ENCODE assay signal across 9 mouse cellular contexts in genomic region chr8:46212194-46212593, GRCm38 (mm10). TPM values are rescaled to one million over a fixed set of nuclear protein-coding genes. Genes with fewer than 3 reads are reported as not detected.
DNase-seq lines count a peak whose midpoint lies in the region; ATAC-seq and TF ChIP-seq lines count a peak whose summit lies in the region.
"Had no signal": no experiment of that assay in that cellular context is flagged by ENCODE, and none has a peak within 500 bp of the region (broad histone marks: within the 10 kb centered on the region; RNA-seq: fewer than 3 reads in every experiment).

No protein-coding gene starts in this region.

- H3K27me3 ChIP-seq in hindbrain, embryonic 15.5 days, result no peaks in the 10 kb centered on the region
- no peaks in the 10 kb centered on the region for H3K27me3 ChIP-seq in midbrain, embryonic 14.5 days (ENCODE audit: control insufficient read depth, insufficient read depth, low read length)
- H3K27me3 ChIP-seq: limb, embryonic 12.5 days had no signal

- no peak for TF ChIP-seq CTCF in layer of hippocampus, adult 2 months (conservative IDR thresholded peaks at IDR 0.05)

- peaks cover 21% of the 10 kb centered on the region for H3K36me3 ChIP-seq in hindbrain, embryonic 15.5 days
- H3K36me3 ChIP-seq in midbrain, embryonic 14.5 days (ENCODE audit: control insufficient read depth, insufficient read depth, low read length), result peaks cover 21% of the 10 kb centered on the region

- DNase-seq in layer of hippocampus, adult 2 months (ENCODE audit: low spot score in 2 of 2), result no peak
- no peak for DNase-seq in layer of hippocampus, postnatal 14 days (ENCODE audit: low spot score in 2 of 2)
- DNase-seq in cerebellum, postnatal 14 days, result peak; percentile 52 to 57
- DNase-seq in midbrain, embryonic 14.5 days, result no peak
- DNase-seq in urinary bladder, postnatal 25 days (ENCODE audit: low spot score), result no peak
- no peak for DNase-seq in layer of hippocampus, postnatal 36 days

- peak overlapping the region; percentile 97; the same call in 1 of the 2 replicates for H3K9ac ChIP-seq in hindbrain, embryonic 15.5 days
- no peak overlapping the region for H3K9ac ChIP-seq in midbrain, embryonic 14.5 days (replicated peaks; ENCODE audit: low read length)

- peaks cover 50% of the 10 kb centered on the region for H3K4me1 ChIP-seq in hindbrain, embryonic 15.5 days (replicated peaks)
- H3K4me1 ChIP-seq in midbrain, embryonic 14.5 days (ENCODE audit: control insufficient read depth, insufficient read depth, low read length), result peaks cover 21% of the 10 kb centered on the region

- no peak for ATAC-seq in hindbrain, embryonic 15.5 days (ENCODE audit: low FRiP score, low read depth)
- no peak for ATAC-seq in midbrain, embryonic 14.5 days (ENCODE audit: low FRiP score, low TSS enrichment)
- no peak for ATAC-seq in megakaryocyte-erythroid progenitor cell, adult 5-6 weeks (replicated peaks; ENCODE audit: low FRiP score, low TSS enrichment, poor library complexity, severe bottlenecking)

- peak overlapping the region; percentile 98; the same call in 1 of the 2 replicates for H3K27ac ChIP-seq in layer of hippocampus, adult 2 months
- H3K27ac ChIP-seq in hindbrain, embryonic 15.5 days (replicated peaks), result no peak overlapping the region
- no peak overlapping the region for H3K27ac ChIP-seq in midbrain, embryonic 14.5 days (replicated peaks; ENCODE audit: low read depth, low read length)

- H3K4me3 ChIP-seq in layer of hippocampus, adult 2 months, result no peak overlapping the region
- H3K4me3 ChIP-seq in hindbrain, embryonic 15.5 days, result no peak overlapping the region
- H3K4me3 ChIP-seq in midbrain, embryonic 14.5 days (replicated peaks; ENCODE audit: low read depth, low read length), result no peak overlapping the region

- no peaks in the 10 kb centered on the region for H3K9me3 ChIP-seq in hindbrain, embryonic 15.5 days
- no peaks in the 10 kb centered on the region for H3K9me3 ChIP-seq in midbrain, embryonic 14.5 days (ENCODE audit: control insufficient read depth, low read length)
- H3K9me3 ChIP-seq: limb, embryonic 12.5 days had no signal

- 45% methylated on average over 7 of the region's 7 CpGs for WGBS in hindbrain, embryonic 15.5 days
- 46% methylated on average over 7 of the region's 7 CpGs for WGBS in midbrain, embryonic 14.5 days

- H3K4me2 ChIP-seq in hindbrain, embryonic 15.5 days, result no peak overlapping the region
- peak overlapping the region; percentile 81; the same call in 1 of the 2 replicates for H3K4me2 ChIP-seq in midbrain, embryonic 14.5 days (ENCODE audit: low read length)

RNA-seq across cellular contexts. Expression of gene Slc25a4, which starts 1.1 kb away (rescaled TPM):
- total RNA-seq in layer of hippocampus, adult 2 months (2021), result 100 to 1,000 TPM; 549 to 572 TPM
- total RNA-seq in layer of hippocampus, postnatal 14 days (2021), result 100 to 1,000 TPM; 684 to 686 TPM
- polyA plus RNA-seq in hindbrain, embryonic 15.5 days (2015; fragmentation: Nextera tagmentation; extraction: Ambion mirVana), result 920 and 933 TPM in 2 replicates
- 795 and 885 TPM in 2 replicates for polyA plus RNA-seq in midbrain, embryonic 14.5 days (2014; fragmentation: Nextera tagmentation; extraction: Ambion mirVana)
- total RNA-seq in megakaryocyte-erythroid progenitor cell, adult 5-6 weeks (2014; fragmentation: Nextera tagmentation), result 51.8 and 73.7 TPM in 2 replicates
- 122 and 140 TPM in 2 replicates for total RNA-seq in megakaryocyte-erythroid progenitor cell, adult 5-6 weeks (2017)
- 100 to 1,000 TPM; 537 to 580 TPM for total RNA-seq in layer of hippocampus, postnatal 36 days (2021)

Comparison
In these comparisons a context has a peak if more than half of its experiments do, and no peak if none do; other contexts are left out.
1. DNase-seq: peak in cerebellum, postnatal 14 days (2 of 2); none in layer of hippocampus, adult 2 months (0 of 2), layer of hippocampus, postnatal 14 days (0 of 2), midbrain, embryonic 14.5 days (single experiment), urinary bladder, postnatal 25 days (single experiment) and layer of hippocampus, postnatal 36 days (0 of 2).